Mouse (Mus musculus) regulatory T cell (primary cell): ENCODE measurements around the gene Lpin1.

Experiments
- in situ Hi-C: fragments of 300-600 bp; cut with MboI, MseI; formaldehyde crosslinking; loops from one replicate; pipeline ENCODE4 v1.15.1; 2025; ENCODE audit warnings: high pct_unique_total_duplicates

Gene Lpin1

DNA sequence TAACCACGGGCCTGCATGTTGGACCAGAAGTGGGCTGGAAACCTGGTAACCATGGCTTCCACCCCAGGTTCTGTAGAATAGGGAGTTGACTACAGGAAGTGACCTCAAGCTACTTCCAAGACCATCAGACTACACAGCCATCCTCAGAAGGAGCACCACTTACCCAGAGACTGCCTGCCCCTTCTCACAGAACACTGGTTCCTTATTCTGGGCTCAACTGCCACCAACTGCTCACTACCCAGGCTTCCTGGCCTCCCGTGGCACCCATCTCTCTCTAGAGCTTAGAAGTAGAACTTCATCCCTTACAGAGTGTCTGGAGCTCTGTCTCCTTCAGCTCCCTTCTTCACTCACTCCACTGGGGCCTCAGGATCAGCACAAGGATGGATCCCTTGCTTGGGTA is at the start of gene Lpin1:
TSS of gene Lpin1 (minus strand) at position 31 of the 400 bp plus-strand sequence.
- in situ Hi-C loops, result no loop called here

DNA sequence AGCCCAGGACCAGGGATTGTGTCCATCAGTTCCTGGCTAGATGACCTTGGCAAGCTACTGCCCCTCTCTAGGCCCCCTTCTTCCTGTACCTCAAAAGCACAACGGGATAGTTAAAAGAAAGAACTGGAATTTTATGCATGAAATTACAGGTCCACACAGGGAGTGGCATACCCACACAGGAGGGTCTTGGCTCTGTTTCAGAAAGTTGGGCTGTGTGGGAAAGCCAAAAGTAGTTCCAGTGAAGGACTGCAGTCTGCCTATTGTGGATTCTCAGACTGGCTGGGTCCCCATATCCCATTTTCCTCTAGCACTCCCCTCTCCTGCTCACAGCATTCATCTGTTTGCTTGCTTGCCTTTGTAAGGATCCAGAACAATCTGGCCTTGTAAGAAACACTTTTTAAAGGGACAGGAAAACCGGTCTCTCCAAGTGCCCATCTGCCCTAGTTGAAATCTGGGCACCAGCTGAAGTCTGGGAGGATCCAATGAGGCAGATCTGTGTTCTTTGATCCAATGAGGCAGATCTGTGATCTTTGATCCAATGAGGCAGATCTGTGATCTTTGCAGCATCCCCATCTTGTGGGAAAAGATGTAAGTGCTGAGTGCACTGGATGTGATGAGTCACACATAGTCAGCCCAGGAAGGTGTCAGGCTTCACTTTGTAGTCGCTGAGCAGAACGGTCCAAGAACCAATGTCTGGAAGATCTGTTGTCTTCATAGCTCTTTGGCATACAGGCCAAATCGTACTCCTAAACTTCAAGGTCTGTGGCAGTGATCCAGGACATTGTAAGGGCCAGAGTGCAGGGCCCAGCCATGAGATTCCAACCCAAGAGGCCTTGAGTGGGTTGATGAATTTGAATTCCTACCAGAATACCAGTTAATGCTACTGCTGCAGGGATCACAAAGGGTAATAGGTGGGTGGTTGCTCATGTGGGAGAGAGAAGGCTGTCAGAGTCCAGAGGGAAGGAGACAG is 46.4 kb upstream of the Lpin1 start:
- in situ Hi-C loops, result no loop called here

DNA sequence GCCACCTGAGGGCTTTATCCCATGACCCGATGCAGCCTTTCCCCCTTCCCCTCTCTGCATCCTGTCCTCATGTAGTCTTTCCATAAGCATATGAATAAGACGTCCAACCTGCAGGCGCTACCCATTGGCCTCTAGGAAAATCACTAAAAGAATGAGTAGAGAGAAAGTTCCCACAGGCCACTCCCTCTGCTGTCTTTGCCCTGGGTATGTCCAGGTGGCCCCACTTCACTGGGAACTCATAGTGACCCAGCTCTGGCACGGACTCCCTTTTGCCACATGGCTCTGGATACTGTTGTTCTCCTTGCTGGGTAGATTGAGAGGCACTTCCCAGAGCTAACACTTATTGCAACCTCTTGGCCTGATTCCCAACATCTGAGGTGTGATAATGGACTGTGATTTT is 44.8 kb upstream of the Lpin1 start:
- in situ Hi-C loops, result no loop called here

DNA sequence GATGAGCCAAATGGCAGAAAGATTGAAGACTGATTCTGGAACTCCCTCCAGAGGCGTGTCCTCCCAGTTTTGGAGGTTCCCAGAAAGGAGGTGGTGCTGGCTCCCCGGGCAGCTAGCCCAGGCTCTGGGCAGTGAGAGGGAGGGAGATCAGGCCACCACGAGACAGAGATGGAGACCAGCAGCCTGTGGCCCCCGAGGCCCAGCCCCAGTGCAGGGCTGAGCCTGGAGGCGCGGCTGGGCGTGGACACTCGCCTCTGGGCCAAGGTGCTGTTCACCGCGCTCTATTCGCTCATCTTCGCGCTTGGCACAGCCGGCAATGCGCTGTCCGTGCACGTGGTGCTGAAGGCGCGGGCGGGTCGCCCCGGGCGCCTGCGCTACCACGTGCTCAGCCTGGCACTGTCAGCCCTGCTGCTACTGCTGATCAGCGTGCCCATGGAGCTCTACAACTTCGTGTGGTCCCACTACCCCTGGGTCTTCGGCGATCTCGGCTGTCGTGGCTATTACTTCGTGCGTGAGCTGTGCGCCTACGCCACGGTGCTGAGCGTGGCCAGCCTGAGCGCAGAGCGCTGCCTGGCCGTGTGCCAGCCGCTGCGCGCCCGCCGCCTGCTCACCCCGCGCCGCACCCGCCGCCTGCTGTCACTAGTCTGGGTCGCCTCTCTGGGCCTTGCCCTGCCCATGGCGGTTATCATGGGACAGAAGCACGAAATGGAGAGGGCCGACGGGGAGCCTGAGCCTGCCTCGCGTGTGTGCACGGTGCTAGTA is 42.7 kb upstream of the Lpin1 start, which contains the start of gene Ntsr2:
TSS of gene Ntsr2 (plus strand) at position 51 of the 762 bp plus-strand sequence.
- in situ Hi-C loops, result no loop called here

DNA sequence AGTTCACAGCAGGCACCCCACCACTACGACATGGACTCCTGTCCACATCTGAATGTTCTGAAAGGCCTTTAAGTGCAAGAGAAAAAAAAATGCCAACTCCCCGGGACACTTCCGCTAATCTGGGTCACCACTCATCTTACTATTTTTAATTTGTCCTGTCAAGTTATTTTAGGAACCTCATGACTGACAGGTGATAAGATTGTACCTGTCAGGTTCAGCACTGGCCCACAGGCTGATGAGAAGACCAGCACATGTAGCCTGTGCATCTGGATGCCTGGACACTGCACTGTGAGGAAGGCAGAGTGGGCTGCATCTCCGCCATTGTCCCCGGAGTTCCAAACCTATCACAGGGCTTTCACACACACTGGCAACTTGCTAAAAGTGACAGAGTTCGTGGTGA is 39.1 kb upstream of the Lpin1 start:
- in situ Hi-C loops, result no loop called here

DNA sequence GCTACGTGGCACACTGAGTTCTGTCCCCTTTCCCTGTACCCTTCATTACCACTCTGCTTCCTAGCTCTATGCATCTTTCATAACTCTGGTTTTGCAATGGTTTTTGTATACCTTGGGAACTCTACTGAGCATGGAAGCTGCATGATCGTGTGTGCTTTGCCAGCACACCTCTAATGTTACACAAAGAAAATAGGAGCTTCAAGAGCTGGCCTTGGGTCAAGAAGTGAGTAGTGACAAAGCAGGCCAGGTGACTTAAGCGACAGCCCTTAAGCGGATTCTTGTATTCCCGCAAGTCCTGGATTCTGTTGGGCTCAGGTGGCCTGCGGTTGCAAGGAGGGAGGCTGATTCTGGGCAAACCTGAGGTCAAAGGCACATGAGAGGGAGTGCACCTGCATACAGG is 37.5 kb upstream of the Lpin1 start:
- in situ Hi-C loops, result no loop called here

DNA sequence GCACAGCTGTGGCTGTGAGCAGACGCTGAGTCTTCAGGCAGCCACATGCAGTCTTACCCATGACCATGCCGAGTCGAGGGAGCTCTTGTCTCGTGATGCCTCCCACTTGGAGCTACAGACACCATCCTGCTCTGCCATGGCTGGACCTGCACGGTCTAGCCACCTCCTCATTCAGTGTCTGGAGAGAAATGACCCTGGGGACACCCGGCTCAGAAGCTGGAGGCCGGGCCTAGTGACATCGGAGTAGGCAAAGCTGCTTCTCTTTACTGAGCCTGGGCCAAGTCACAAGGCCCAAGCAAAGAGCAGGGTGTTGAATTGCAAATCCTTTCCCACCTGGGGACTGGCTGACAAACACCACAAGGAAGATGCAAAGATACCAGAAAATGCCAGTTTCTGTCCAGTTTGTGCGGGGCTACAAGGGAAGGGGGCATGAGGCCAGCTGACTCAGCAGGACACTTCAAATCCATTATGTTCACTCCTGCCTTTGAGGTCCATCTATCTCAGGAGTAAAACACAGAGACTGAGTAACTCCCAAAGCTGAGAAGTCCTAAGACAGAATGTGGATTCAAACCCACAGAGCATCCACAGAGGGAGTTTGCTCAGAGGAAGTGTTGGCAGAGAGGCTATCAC is 36.1 kb upstream of the Lpin1 start:
- in situ Hi-C loops, result no loop called here

DNA sequence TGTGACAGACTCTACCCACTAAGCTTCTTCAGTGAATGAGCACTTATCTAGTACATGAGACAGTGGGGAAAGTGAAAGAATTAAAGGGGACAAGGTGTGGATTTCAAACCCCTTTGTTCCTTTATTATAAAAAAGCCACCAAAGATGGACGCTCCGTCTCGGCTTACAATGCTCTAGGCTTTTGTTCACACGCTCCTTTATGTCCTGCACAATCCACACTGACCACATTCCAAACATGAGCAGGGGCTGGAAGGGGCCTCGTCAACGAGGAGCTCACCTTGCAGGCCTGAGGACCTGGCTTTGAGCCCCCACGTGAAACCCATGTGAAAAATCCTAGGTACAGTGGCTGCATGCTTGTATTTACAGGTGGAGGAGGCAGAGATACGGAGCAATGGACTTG is 33.9 kb upstream of the Lpin1 start:
- in situ Hi-C loops, result no loop called here

DNA sequence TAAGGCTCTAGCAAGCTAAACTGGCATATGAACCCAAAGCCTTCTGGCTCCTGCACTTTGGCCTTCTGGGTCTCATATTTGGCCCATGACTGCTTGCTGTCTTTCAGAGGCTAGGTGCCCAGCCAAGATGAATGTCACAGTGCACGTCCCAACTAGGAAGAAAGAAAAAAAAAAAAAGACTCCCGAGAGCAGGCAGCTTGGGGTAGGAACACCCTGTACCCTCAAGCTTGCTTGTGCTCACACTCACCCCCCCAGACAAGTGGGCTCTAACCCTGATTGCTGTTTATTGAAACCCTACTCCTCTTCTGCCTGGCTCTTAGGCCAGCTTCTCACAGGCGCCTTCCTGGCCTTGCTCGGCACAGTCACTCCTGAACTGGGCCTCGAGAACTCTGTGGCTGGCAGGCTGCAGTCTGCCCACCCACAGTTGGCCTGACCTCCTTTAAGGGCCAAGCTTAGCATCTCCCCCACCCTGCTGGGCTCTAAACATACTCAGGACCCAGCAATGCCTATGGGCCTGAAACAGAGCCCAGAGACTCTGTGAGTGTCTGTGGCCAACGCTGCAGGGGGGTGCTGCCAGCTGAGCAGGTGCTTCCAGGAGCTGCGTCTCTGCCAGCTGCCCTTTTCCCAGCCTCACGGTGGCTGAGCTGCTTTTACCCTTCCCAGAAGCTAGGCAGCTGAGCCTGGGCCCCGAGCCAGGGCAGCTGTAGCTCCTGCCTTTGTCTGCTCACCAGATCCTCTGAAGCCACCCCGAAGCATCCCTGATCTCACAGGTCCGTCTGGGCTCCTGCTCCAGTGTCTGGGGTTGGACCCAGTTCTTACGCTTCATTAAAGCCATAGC is 33.0 kb upstream of the Lpin1 start:
- in situ Hi-C loops, result no loop called here

DNA sequence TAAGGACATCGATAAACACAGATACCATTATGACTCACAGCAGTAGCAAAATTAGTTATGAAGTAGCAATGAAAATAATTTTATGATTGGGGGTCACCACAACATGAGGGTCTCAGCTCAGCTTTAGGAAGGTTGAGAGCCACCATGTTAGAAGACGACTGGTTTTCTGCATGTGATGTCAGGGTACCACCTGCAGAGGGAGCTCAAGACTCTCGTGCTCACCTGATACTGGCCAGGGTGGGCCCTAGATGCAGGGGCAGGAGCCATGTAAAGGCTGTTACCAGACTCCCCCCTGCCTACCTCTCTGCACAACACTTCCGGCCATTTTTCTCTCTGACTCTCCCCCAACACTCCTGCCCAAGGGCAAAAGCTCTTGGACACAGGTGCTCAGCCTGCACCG is 31.2 kb upstream of the Lpin1 start:
- in situ Hi-C loops, result no loop called here

DNA sequence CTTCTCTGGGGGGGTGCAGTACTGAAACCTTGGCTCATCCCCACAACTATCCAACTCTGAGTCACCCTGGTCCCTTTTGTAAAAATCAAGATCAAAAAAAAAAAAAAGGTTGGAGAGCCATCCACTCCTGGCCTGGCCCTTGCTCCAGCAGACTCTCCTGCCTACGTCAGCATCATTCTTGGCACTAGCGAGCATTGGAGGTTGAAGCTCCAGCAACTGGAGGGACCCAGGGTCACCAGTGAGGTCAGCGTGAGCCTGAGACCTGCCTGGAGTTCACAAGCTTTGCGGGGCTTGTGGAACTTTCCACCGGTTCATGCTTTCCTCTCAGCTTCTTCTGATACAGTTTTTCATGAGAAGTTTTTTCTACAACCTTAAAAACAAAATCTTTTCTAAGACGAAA is 29.3 kb upstream of the Lpin1 start:
- in situ Hi-C loops, result no loop called here

DNA sequence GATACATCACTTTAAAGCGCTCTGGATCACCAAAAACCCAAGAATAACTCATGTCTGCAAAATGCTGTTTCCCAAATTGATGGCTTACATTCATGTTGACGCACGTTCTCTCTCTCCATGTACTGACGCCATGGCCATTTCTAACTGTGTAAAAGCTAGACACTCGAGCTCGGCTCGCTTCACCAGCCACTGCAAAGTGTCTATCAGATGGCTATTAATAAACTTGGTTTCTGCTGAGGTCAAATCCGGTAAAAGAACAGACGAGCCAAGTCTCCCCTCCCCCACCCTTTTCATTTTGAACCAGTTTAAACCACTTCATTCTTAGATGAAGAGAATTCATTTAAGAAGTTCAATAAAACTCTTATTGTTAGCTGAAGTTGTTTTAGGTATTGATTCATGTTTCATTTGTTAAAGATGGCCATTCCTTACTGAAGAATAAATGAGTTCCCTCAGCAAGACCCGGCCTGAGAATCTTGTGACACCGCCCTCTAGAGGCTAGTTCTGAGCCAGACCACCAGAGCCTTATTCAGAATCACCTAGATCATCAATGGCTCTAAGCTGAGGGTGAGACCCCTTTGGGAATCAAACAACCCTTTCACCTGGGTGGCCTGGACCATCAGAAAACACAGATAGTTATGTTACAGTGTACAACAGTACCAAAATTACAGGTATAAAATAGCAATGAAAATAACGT is 28.5 kb upstream of the Lpin1 start:
- in situ Hi-C loops, result no loop called here

DNA sequence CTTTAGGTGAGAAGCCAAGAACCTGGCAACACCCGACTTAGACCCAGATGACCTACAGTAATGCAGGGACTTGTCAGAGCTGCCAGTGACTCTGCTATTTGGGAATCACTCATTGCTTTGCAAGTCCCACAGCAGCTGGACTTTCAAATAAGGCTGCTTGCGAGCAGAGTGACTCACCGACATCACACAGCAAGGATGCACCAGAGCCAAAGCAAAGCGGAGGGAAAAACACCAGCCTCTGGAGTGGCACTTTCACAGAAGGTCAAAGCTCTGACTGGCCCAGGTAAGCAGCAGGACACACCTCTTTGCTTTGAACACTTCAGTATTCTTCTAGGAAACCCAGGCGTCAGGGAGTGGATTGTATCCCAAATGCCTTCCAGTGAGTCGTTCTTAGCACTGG is 25.1 kb upstream of the Lpin1 start:
- in situ Hi-C loops, result no loop called here

DNA sequence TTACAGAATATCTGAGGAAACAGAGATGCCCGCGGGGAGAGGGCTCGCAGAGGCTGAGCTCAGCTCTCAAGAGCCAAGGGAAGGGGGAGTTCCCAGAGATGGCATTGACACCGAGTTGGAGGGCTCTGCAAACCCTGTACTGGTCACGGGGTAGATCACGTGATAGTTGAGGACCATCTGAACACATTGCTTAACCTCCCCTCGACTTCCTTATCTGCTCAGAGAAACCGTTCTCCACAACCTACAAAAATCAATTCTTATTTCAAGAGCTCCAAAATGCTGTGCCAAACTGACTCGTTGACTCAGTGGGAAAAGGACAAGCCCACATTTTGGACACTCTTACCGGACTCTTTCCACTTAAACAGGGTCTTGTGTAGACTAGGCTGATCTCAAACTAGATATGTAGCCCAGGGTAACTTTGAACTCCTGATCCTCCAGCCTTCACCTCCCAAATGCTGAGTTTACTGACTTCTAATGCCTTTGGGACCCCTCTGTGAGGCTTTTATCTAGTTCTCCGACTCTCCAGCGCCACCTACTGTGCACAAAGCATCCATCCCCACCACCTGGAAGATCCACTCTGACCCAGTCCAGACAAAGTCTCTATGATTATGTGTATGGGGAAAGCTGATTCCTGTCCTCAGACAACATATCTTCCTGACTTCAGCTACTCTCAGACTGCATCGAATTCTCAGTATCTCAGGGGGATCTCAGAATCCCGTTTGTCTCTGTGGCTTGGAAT is 23.5 kb upstream of the Lpin1 start:
- in situ Hi-C loops, result loop anchor here (5.0 kb wide), 1 partner anchor 62 kb away; no protein-coding TSS in a partner anchor

DNA sequence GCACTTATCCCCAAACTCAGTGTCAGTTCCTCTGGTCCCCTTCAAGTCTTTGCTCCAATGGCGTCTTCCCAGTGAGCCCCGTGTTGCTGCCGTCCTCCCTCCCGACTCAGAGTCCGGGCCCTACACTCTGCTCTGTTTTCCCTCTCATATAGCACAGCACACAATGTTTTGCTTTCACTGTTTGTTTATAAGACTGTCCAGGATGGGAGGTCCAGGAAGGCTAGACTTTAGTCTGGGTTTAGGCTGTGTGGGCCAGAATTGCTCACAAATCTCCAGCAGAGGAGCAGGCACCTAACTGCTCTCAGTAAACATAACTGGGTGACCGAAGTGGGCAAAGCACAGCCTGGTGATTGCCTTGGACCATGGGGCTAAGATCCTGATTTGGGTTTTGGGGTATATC is 22.5 kb upstream of the Lpin1 start:
- in situ Hi-C loops, result loop anchor here (5.0 kb wide), 1 partner anchor 61 kb away; no protein-coding TSS in a partner anchor

DNA sequence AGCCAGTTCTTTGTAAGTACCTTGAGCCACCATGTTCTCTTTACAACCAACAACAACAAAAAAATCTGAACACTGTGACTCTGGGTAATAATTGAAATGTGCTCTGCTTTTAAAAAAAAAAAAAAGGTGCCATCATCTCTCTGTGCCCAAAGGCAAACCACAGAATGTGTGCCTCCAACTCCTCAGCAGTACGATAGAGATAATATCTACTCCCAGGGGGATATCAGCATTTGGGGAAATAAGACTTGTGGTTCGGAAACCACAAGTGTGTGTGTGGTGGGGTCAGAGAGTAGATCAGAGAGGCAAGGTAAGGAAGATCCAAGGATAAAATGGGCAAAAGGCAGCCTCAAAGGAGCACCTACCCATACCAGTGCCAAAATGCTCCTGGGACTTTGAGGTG is 20.7 kb upstream of the Lpin1 start:
- in situ Hi-C loops, result loop anchor here (5.0 kb wide), 1 partner anchor 59 kb away; no protein-coding TSS in a partner anchor

DNA sequence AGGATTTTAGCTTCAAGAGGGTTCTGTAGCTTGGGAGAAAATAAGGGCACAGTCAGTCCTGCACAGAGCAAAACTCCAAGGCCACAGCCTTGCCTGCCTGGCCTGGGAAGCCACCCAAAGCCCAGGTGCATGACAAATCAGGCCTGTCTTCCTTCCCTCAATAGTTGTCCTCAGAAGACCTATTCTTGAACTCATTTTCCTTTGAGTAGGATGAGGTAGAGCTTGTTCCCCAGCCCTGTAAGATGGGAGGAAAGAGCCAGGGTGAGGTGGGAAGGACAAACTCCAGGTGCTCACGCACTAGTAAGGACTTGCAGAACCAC is 20.1 kb upstream of the Lpin1 start:
- in situ Hi-C loops, result loop anchor here (5.0 kb wide), 1 partner anchor 59 kb away; no protein-coding TSS in a partner anchor

DNA sequence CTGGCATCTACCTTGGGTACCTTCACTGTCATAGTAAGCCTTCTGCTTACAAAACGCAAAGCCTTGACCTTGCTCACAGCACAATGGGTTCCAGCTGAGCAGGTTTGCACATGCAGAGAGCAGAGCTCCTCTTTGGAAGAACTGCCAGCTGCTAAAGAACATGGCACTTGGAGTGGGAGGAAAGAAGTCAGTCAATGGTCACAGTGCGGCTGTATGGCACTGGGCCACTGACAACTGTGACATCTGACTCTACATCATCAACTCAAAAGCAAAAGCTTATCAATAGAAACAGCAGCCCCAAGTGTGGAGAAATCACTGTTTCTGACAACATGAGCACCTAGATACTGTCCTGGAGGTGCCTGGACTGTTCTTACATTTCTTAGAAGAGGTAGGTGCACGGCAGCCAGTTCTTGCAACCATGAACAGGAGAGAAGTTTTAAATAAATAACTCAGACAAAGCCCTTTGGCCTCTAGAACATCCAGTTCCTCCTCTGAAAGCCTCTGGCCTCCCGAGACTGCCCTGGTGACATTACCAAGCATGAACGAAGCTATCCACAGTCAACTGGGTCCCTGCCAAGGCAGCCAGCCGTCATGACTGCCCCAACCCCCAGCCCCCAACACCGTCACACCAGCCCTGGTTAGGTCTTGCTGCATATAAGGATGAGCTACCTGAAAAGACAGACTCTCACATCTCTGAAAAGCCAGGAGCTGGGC is 19.5 kb upstream of the Lpin1 start:
- in situ Hi-C loops, result loop anchor here (5.0 kb wide), 1 partner anchor 58 kb away; no protein-coding TSS in a partner anchor

DNA sequence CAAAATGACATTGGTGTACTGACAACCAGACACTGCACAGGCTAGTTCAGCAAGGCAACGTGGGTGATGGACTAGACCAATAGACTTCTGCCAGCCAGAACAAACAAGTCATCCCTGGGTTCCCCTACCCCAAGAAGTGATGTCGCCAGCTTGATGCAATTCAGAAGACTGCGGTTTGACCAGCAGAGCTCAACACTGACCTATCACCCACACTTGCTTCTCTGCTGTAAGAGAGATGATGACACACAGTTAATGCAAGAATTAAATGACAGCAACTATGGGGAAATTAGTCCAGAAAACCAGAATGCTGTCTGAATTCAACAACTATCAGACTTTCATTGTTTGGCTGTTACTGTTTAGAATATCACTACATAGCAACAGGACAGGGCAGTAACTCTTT is 9.5 kb upstream of the Lpin1 start:
- in situ Hi-C loops, result no loop called here
